20 mouse cellular contexts compared by ENCODE assay signal in genomic region chrX:99396180-99396579, GRCm38 (mm10).
DNase-seq lines count a peak whose midpoint lies in the region; ATAC-seq and TF ChIP-seq lines count a peak whose summit lies in the region.
"Had no signal": no experiment of that assay in that cellular context is flagged by ENCODE, and none has a peak within 500 bp of the region (broad histone marks: within the 10 kb centered on the region; RNA-seq: fewer than 3 reads in every experiment).

No protein-coding gene starts in this region.

- DNase-seq in kidney, adult 2 months = no peak
- DNase-seq in fibroblast of lung, adult 2 months (ENCODE audit: low read depth) = peak; percentile 36
- peak; percentile 14 to 59 for DNase-seq in lung, postnatal 4 days
- no peak for DNase-seq in heart, postnatal 14 days
- no peak for DNase-seq in urinary bladder, adult 18-20 months (ENCODE audit: low spot score in 2 of 2)
- DNase-seq: cerebellum, adult 8-10 months; forebrain, postnatal 0 days; gastrocnemius, postnatal 25 days; layer of hippocampus, adult 9-11 months; liver; spleen, adult 18-20 months; thymus, postnatal 36 days had no signal

- 46% methylated on average over 6 of the region's 6 CpGs for WGBS in kidney, embryonic 16.5 days
- 56% methylated on average over 6 of the region's 6 CpGs for WGBS in kidney, adult 2 months
- 78% methylated on average over 6 of the region's 6 CpGs for WGBS in neural tube, embryonic 14.5 days
- 60% methylated on average over 6 of the region's 6 CpGs for WGBS in neural tube, embryonic 15.5 days

- H3K27me3 ChIP-seq in kidney, embryonic 16.5 days (ENCODE audit: insufficient read depth, low read length) = peaks cover 20% of the 10 kb centered on the region; the same call in 1 of the 2 replicates
- H3K27me3 ChIP-seq in kidney, adult 2 months (replicated peaks; ENCODE audit: control insufficient read depth, insufficient read depth, low read length) = no peaks in the 10 kb centered on the region
- H3K27me3 ChIP-seq in neural tube, embryonic 14.5 days (ENCODE audit: control insufficient read depth, insufficient read depth, low read length) = 0 out of 2 replicates have a peak, but pooled peaks cover under 1% of the 10 kb centered on the region
- peaks cover 53% of the 10 kb centered on the region for H3K27me3 ChIP-seq in neural tube, embryonic 15.5 days (replicated peaks)
- H3K27me3 ChIP-seq: CH12.LX had no signal

- no peak overlapping the region for H3K4me3 ChIP-seq in kidney, embryonic 16.5 days (ENCODE audit: low read length)
- H3K4me3 ChIP-seq in kidney, adult 2 months (ENCODE audit: insufficient read depth, low read depth, low read length) = no peak overlapping the region
- no peak overlapping the region for H3K4me3 ChIP-seq in neural tube, embryonic 14.5 days (ENCODE audit: low read depth, low read length)
- H3K4me3 ChIP-seq in neural tube, embryonic 15.5 days (replicated peaks) = no peak overlapping the region
- H3K4me3 ChIP-seq: hindbrain, embryonic 15.5 days; kidney, embryonic 15.5 days had no signal

- no peak overlapping the region for H3K4me2 ChIP-seq in kidney, embryonic 16.5 days (replicated peaks; ENCODE audit: low read depth, low read length)
- no peak overlapping the region for H3K4me2 ChIP-seq in neural tube, embryonic 14.5 days (ENCODE audit: low read depth, low read length)
- no peak overlapping the region for H3K4me2 ChIP-seq in neural tube, embryonic 15.5 days
- H3K4me2 ChIP-seq: hindbrain, embryonic 15.5 days; kidney, embryonic 15.5 days had no signal

- ATAC-seq in kidney, embryonic 16.5 days (ENCODE audit: low FRiP score, low TSS enrichment) = 0 out of 2 replicates have a peak, but pooled peaks have one; percentile 30
- 0 out of 2 replicates have a peak, but pooled peaks have one; percentile 34 for ATAC-seq in neural tube, embryonic 14.5 days (ENCODE audit: low read depth)
- ATAC-seq in neural tube, embryonic 15.5 days (ENCODE audit: low FRiP score) = no peak
- ATAC-seq: forebrain, postnatal 0 days; midbrain, embryonic 16.5 days; Patski had no signal

- no peak overlapping the region for H3K9ac ChIP-seq in kidney, embryonic 16.5 days (replicated peaks; ENCODE audit: low read length)
- H3K9ac ChIP-seq in neural tube, embryonic 14.5 days (replicated peaks; ENCODE audit: low read depth, low read length) = no peak overlapping the region
- H3K9ac ChIP-seq in neural tube, embryonic 15.5 days (replicated peaks) = no peak overlapping the region
- H3K9ac ChIP-seq: forebrain, postnatal 0 days; hindbrain, embryonic 15.5 days; kidney, embryonic 15.5 days had no signal

- intact Hi-C loops in heart, postnatal 14 days (cut with DNase I) = no loop called here

- TF ChIP-seq CTCF in kidney, adult 2 months (conservative IDR thresholded peaks at IDR 0.05; ENCODE audit: insufficient read depth, insufficient read length, low read depth, low read length) = no peak

- TF ChIP-seq POLR2A in kidney, adult 2 months (IDR thresholded peaks at IDR 0.05; ENCODE audit: low read depth, low read length) = no peak

- no peaks in the 10 kb centered on the region for H3K36me3 ChIP-seq in kidney, embryonic 16.5 days (ENCODE audit: insufficient read depth, low read length)
- no peaks in the 10 kb centered on the region for H3K36me3 ChIP-seq in kidney, adult 2 months (ENCODE audit: control insufficient read depth, insufficient read depth, low read length)
- H3K36me3 ChIP-seq in neural tube, embryonic 14.5 days (ENCODE audit: control insufficient read depth, insufficient read depth, low read length) = no peaks in the 10 kb centered on the region
- no peaks in the 10 kb centered on the region for H3K36me3 ChIP-seq in neural tube, embryonic 15.5 days
- H3K36me3 ChIP-seq: hindbrain, embryonic 15.5 days; kidney, embryonic 15.5 days had no signal

- H3K9me3 ChIP-seq in kidney, embryonic 16.5 days (ENCODE audit: low read length) = no peaks in the 10 kb centered on the region
- H3K9me3 ChIP-seq in neural tube, embryonic 14.5 days (ENCODE audit: control insufficient read depth, low read length) = no peaks in the 10 kb centered on the region
- H3K9me3 ChIP-seq in neural tube, embryonic 15.5 days (replicated peaks) = no peaks in the 10 kb centered on the region
- H3K9me3 ChIP-seq: hindbrain, embryonic 15.5 days; kidney, embryonic 15.5 days had no signal

- peaks cover 16% of the 10 kb centered on the region; the same call in 1 of the 2 replicates for H3K4me1 ChIP-seq in kidney, embryonic 16.5 days (ENCODE audit: insufficient read depth, low read length)
- H3K4me1 ChIP-seq in kidney, adult 2 months (ENCODE audit: control insufficient read depth, insufficient read depth, low read length) = 0 out of 2 replicates have a peak, but pooled peaks cover 3% of the 10 kb centered on the region
- no peaks in the 10 kb centered on the region for H3K4me1 ChIP-seq in neural tube, embryonic 14.5 days (ENCODE audit: control insufficient read depth, insufficient read depth, low read length)
- no peaks in the 10 kb centered on the region for H3K4me1 ChIP-seq in neural tube, embryonic 15.5 days
- H3K4me1 ChIP-seq: hindbrain, embryonic 15.5 days had no signal

- no peak overlapping the region for H3K27ac ChIP-seq in kidney, embryonic 16.5 days (ENCODE audit: low read length)
- no peak overlapping the region for H3K27ac ChIP-seq in kidney, adult 2 months (ENCODE audit: insufficient read depth, low read depth, low read length)
- no peak overlapping the region for H3K27ac ChIP-seq in neural tube, embryonic 14.5 days (ENCODE audit: low read depth, low read length)
- H3K27ac ChIP-seq in neural tube, embryonic 15.5 days (replicated peaks) = no peak overlapping the region
- H3K27ac ChIP-seq: hindbrain, embryonic 15.5 days had no signal

Comparison
In these comparisons a context has a peak if more than half of its experiments do, and no peak if none do; other contexts are left out.
1. DNase-seq: peak in fibroblast of lung, adult 2 months (single experiment) and lung, postnatal 4 days (2 of 2); none in kidney, adult 2 months (single experiment), heart, postnatal 14 days (0 of 2) and urinary bladder, adult 18-20 months (0 of 2).